Mouse (Mus musculus): ENCODE data around the gene Zfp319. TPM values are rescaled to one million over a fixed set of nuclear protein-coding genes. Genes with fewer than 3 reads are reported as not detected.

The Zfp319 gene
- 6.2 TPM for polyA plus RNA-seq (2014; fragmentation: Illumina TruSeq; extraction: RNeasy Lipid Tissue Mini Kit (QIAGEN cat#74804); ENCODE audit: low read depth, low replicate concordance)

DNA sequence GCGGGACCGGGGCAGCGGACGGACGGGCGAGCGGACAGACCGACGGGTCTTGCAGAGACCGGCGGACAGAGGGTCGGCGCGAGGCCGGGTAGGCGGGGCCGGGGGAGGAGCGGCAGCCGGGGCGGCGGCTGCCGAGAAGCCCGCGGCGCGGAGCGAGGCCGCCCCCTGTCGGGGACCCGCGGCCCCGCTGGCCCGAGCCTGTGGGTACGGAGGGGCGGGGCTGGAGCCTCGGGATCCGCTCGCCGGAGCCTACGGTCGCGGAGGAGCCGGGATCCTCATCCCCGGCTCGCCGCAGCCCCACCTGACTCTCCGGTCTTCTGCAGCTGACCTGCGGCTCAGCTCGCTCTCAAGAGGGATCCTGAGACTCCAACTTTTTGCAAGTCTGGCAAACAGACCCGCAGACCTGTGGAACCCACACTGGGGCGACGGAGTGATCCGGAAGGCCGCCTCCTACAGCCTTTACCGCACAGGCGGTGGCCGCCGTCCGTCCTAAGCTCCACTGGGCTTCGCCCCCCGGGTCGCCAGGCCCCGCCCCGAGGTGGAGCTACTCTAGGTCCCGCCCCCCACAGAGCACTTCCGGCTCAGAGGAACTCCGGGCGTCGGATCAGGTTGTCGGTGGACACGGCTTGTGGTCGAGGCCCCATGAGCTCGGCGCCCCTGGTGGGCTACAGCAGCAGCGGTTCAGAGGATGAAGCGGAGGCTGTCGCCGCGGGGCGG, at the start of gene Zfp319, which contains the start of gene Usb1:
Zfp319 (minus strand) TSS at position 231 of the 717 bp plus-strand sequence.
Usb1 (plus strand) TSS at position 565 of the 717 bp plus-strand sequence.

DNA sequence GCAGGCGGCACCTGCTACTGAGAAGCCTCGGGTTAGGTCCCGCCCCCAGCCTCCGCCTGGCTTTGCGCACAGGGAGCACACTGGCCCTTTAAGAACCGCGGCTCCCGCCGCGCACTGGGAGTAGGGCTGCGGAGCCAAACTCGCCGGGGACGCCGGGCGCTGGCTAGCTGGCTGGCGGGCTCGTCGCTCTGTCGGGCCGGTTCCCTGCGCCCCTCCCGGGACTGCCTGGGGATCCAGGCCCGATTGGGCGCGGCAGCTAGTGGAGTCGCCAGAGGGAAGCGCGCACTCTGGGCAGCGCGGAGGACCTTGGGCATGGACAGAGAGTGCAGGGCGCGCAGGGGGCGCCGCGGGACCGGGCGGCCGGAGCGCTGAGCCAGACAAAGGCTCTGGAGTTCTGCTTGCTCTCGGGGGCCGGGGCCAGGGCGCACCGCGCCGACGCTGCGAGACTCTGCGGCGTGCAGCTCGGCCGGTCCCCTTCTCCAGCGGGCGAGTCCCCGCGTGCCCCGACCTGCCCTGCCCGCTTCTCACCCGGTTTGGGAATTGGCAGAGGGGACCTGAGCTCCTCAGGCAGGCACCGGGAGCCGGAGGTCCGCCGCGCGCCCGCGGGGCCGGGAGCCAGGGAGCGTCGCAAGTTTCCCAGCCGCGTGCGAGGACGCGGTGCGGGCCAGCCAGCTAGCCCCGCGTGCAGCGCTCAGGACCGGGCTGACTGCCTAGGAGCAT, 20.6 kb upstream of the Zfp319 start, which contains the start of gene Mmp15:
Mmp15 (plus strand) TSS at position 118 of the 720 bp plus-strand sequence.

DNA sequence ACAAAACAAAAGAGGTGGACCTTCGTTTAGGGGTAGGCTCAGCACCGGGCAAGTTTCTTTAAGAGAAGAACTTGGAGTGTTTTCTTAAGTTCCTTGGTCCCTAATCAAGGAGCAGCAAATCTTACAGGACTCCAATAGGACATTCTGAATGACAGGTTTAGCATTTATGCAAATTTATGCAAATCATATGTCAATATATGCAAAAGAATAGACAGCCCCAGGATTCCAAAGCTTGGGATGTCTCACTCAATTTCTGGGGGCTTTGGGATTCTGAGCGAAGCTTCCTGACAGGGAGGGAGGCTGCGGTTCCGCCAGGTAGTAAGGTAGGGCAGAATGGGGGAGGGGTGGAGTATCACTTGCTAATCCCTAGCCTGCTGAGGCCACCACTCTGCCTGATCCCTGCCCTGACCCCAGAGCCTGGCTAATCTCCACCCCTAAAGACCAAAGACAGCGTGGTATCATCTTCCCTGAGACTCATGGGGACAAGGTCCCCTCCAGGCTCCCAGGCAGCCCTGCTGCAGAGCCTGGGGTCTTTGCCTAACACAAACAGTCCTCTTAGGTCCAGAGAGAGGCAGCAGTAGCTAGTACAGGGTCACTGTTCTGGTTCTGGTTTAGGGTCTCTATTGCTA, 21.3 kb downstream of the Zfp319 start, which contains the start of gene Tepp:
Tepp (plus strand) TSS at position 225 of the 629 bp plus-strand sequence.

DNA sequence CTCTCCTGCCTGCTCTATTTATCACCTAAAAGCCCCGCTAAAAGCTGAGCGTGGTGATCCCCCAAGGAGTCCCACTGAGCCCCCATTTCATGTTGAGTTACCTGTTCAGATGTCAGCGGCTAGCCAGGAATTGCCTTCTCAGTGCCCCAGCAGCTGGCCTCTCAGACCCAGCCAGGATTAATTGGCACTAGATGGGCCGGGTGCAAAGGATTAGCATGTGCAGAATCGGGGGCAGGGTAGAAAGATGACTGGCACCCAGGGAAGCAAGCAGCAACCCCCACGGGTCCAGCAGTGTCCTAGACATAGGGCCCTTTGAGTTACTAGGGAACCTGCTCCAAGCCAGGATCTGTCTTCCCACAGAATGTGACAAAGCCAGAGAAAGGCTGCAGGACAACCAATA, 25.3 kb downstream of the Zfp319 start, which contains the start of gene Cngb1:
Cngb1 (minus strand) TSS at position 155 of the 400 bp plus-strand sequence.

Other genes starting within 250 kb of the Zfp319 start
- gene Kifc3, start 129.1 kb downstream of the Zfp319 start, polyA plus RNA-seq (2014; fragmentation: Illumina TruSeq; extraction: RNeasy Lipid Tissue Mini Kit (QIAGEN cat#74804); ENCODE audit: low read depth, low replicate concordance), result 30.2 TPM
- 0.69 TPM for gene Cngb1, start 25.4 kb downstream of the Zfp319 start, polyA plus RNA-seq (2014; fragmentation: Illumina TruSeq; extraction: RNeasy Lipid Tissue Mini Kit (QIAGEN cat#74804); ENCODE audit: low read depth, low replicate concordance)
- gene Tepp, start 21.4 kb downstream of the Zfp319 start, polyA plus RNA-seq (2014; fragmentation: Illumina TruSeq; extraction: RNeasy Lipid Tissue Mini Kit (QIAGEN cat#74804); ENCODE audit: low read depth, low replicate concordance), result 2.0 TPM
- gene Usb1, start 334 bp upstream of the Zfp319 start, polyA plus RNA-seq (2014; fragmentation: Illumina TruSeq; extraction: RNeasy Lipid Tissue Mini Kit (QIAGEN cat#74804); ENCODE audit: low read depth, low replicate concordance), result 20.1 TPM
- gene Mmp15, start 20.3 kb upstream of the Zfp319 start, polyA plus RNA-seq (2014; fragmentation: Illumina TruSeq; extraction: RNeasy Lipid Tissue Mini Kit (QIAGEN cat#74804); ENCODE audit: low read depth, low replicate concordance), result 7.7 TPM
- gene Cfap20, start 102.9 kb upstream of the Zfp319 start, polyA plus RNA-seq (2014; fragmentation: Illumina TruSeq; extraction: RNeasy Lipid Tissue Mini Kit (QIAGEN cat#74804); ENCODE audit: low read depth, low replicate concordance), result 46.9 TPM
- 43.6 TPM for gene Csnk2a2, start 158.1 kb upstream of the Zfp319 start, polyA plus RNA-seq (2014; fragmentation: Illumina TruSeq; extraction: RNeasy Lipid Tissue Mini Kit (QIAGEN cat#74804); ENCODE audit: low read depth, low replicate concordance)
- 6.9 TPM for gene Ccdc113, start 202.1 kb upstream of the Zfp319 start, polyA plus RNA-seq (2014; fragmentation: Illumina TruSeq; extraction: RNeasy Lipid Tissue Mini Kit (QIAGEN cat#74804); ENCODE audit: low read depth, low replicate concordance)
- 3.7 TPM for gene Prss54, start 244.4 kb upstream of the Zfp319 start, polyA plus RNA-seq (2014; fragmentation: Illumina TruSeq; extraction: RNeasy Lipid Tissue Mini Kit (QIAGEN cat#74804); ENCODE audit: low read depth, low replicate concordance)